In the genomic region with DNA sequence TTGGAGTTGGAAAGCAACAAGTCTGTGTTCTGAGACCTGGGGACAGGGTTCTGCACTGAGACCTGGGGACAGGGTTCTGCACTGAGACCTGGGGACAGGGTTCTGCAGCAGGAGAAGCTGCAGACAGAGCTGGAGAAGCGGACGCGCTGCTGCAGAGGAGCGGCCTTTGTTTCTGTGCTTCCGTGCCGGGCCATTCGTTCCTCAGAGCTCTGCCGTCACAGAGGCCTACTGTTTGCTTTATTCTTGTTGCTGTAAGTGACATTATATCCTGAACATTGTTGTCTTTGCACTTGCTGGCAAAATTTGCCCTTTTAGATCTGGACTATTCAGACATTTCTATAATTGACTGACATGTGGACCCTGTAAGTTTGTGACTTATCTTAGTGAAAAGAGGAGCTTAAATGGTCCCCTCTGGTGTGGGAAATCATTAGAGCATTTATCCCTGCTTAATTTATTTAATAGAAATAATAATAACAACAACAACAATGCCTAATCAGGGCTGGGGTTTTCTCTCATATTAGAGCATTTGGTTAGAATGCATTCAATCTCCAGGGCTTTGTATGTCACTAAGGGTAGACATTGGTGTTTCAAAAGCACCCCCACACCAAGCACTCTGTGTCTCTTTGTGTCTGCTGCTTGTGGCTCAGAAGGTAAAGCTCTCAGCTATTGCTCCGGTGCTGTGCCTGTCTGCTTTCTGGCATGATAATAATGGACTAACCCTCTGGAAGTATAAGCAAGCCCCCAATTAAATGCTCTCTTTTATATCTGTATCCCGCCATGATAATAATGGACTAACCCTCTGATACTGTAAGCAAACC, we compare ENCODE assay signal across 13 mouse cellular contexts.
DNase-seq lines count a peak whose midpoint lies in the region; ATAC-seq lines count a peak whose summit lies in the region.
"Had no signal": no experiment of that assay in that cellular context is flagged by ENCODE, and none has a peak within 500 bp of the region (broad histone marks: within the 10 kb centered on the region; RNA-seq: fewer than 3 reads in every experiment).

No protein-coding gene starts in this region.

- 0 out of 2 replicates have a peak, but pooled peaks have one; percentile 27 for ATAC-seq in neural tube, embryonic 12.5 days (ENCODE audit: low FRiP score, low read depth)
- ATAC-seq in forebrain, embryonic 16.5 days = peak; percentile 79
- ATAC-seq in midbrain, embryonic 12.5 days (ENCODE audit: low FRiP score, low read depth) = peak; percentile 71

- H3K36me3 ChIP-seq in neural tube, embryonic 12.5 days = no peaks in the 10 kb centered on the region
- no peaks in the 10 kb centered on the region for H3K36me3 ChIP-seq in forebrain, embryonic 16.5 days (ENCODE audit: control insufficient read depth, insufficient read depth)
- H3K36me3 ChIP-seq in midbrain, embryonic 12.5 days = no peaks in the 10 kb centered on the region
- H3K36me3 ChIP-seq: liver, embryonic 15.5 days had no signal

- no peaks in the 10 kb centered on the region for H3K27me3 ChIP-seq in neural tube, embryonic 12.5 days (replicated peaks)
- no peaks in the 10 kb centered on the region for H3K27me3 ChIP-seq in forebrain, embryonic 16.5 days (replicated peaks; ENCODE audit: control insufficient read depth, insufficient read depth, low read length)
- no peaks in the 10 kb centered on the region for H3K27me3 ChIP-seq in midbrain, embryonic 12.5 days
- H3K27me3 ChIP-seq: liver, embryonic 15.5 days; megakaryocyte, embryonic 14.5 days had no signal

- 49% methylated on average over 10 of the region's 10 CpGs for WGBS in neural tube, embryonic 12.5 days
- 10% methylated on average over 10 of the region's 10 CpGs for WGBS in forebrain, embryonic 16.5 days
- 31% methylated on average over 10 of the region's 10 CpGs for WGBS in midbrain, embryonic 12.5 days

- no peak for DNase-seq in neural tube, embryonic 10.5 days (ENCODE audit: extremely low spot score, low spot score)
- peak; percentile 9 for DNase-seq in telencephalon, adult 2 months (ENCODE audit: low read depth, low spot score)
- no peak for DNase-seq in cerebellum, postnatal 14 days
- no peak for DNase-seq in urinary bladder, adult 18-20 months (ENCODE audit: low spot score in 2 of 2)
- no peak for DNase-seq in layer of hippocampus, adult 11-12 months (ENCODE audit: low spot score)
- DNase-seq: kidney, adult 18-20 months; left cerebral cortex, postnatal 4 days; thymus, postnatal 36 days had no signal

- H3K4me3 ChIP-seq in neural tube, embryonic 12.5 days = no peak overlapping the region
- H3K4me3 ChIP-seq in forebrain, embryonic 16.5 days (replicated peaks; ENCODE audit: low read length) = no peak overlapping the region
- H3K4me3 ChIP-seq in midbrain, embryonic 12.5 days = no peak overlapping the region
- H3K4me3 ChIP-seq: liver, embryonic 15.5 days; megakaryocyte, embryonic 14.5 days had no signal

- no peak overlapping the region for H3K27ac ChIP-seq in neural tube, embryonic 12.5 days
- H3K27ac ChIP-seq in forebrain, embryonic 16.5 days (ENCODE audit: low read length) = 0 out of 2 replicates have a peak overlapping the region, but pooled peaks have one; percentile 2
- 0 out of 2 replicates have a peak overlapping the region, but pooled peaks have one; percentile 36 for H3K27ac ChIP-seq in midbrain, embryonic 12.5 days (replicated peaks)
- H3K27ac ChIP-seq: liver, embryonic 15.5 days had no signal

- 0 out of 2 replicates have a peak overlapping the region, but pooled peaks have one; percentile 8 for H3K9ac ChIP-seq in neural tube, embryonic 12.5 days
- H3K9ac ChIP-seq in forebrain, embryonic 16.5 days (replicated peaks; ENCODE audit: low read depth, low read length) = no peak overlapping the region
- H3K9ac ChIP-seq in midbrain, embryonic 12.5 days (replicated peaks) = no peak overlapping the region
- H3K9ac ChIP-seq: liver, embryonic 15.5 days had no signal

- H3K4me2 ChIP-seq in neural tube, embryonic 12.5 days (replicated peaks) = no peak overlapping the region
- H3K4me2 ChIP-seq in forebrain, embryonic 16.5 days (ENCODE audit: low read length) = no peak overlapping the region
- H3K4me2 ChIP-seq in midbrain, embryonic 12.5 days (replicated peaks) = no peak overlapping the region
- H3K4me2 ChIP-seq: liver, embryonic 15.5 days had no signal

- H3K4me1 ChIP-seq in neural tube, embryonic 12.5 days = peaks cover 4% of the 10 kb centered on the region; the same call in 1 of the 2 replicates
- H3K4me1 ChIP-seq in forebrain, embryonic 16.5 days (replicated peaks; ENCODE audit: control insufficient read depth, insufficient read depth, low read length) = peaks cover 7% of the 10 kb centered on the region; the same call in 1 of the 2 replicates
- peaks cover 13% of the 10 kb centered on the region for H3K4me1 ChIP-seq in midbrain, embryonic 12.5 days

- H3K9me3 ChIP-seq in neural tube, embryonic 12.5 days = no peaks in the 10 kb centered on the region
- no peaks in the 10 kb centered on the region for H3K9me3 ChIP-seq in forebrain, embryonic 16.5 days (ENCODE audit: control insufficient read depth, low read length)
- no peaks in the 10 kb centered on the region for H3K9me3 ChIP-seq in midbrain, embryonic 12.5 days
- H3K9me3 ChIP-seq: liver, embryonic 15.5 days; megakaryocyte, embryonic 14.5 days had no signal

Comparison
In these comparisons a context has a peak if more than half of its experiments do, and no peak if none do; other contexts are left out.
1. ATAC-seq: peak in every context shown above with its lines; median percentile 79 in forebrain, embryonic 16.5 days; 71 in midbrain, embryonic 12.5 days; 27 in neural tube, embryonic 12.5 days.